Mouse (Mus musculus) layer of hippocampus, postnatal 36 days (tissue): Measurements from ENCODE around the gene Hcar1. TPM values are rescaled to one million over a fixed set of nuclear protein-coding genes. Genes with fewer than 3 reads are reported as not detected.

Experiments
- DNase-seq, 2 experiments: peaks; one replicate each; pipeline ENCODE4 v3.0.0; 2022
- total RNA-seq, 2 experiments: library from RNA; stranded (reverse); gene quantifications; 2 replicates each; pipeline ENCODE4 v1.2.3; 2021

Hcar1 gene
- under 1 TPM; 0.82 to 0.88 TPM for total RNA-seq

- DNase-seq: no peak
Observed at GRCm38 (mm10) chr5:123879928-123880327, at the start of gene Hcar1. Hcar1 (minus strand) TSS chr5:123880020.

- no peak for DNase-seq
Observed at GRCm38 (mm10) chr5:123927118-123927517, 47.3 kb upstream of the Hcar1 start, which contains the start of gene Gm43518. Gm43518 (plus strand) TSS chr5:123927418.

- DNase-seq: no peak
Observed at GRCm38 (mm10) chr5:123922112-123922511, 42.3 kb upstream of the Hcar1 start.

GRCm38 (mm10) chr5:123914852-123915251, 35.0 kb upstream of the Hcar1 start:
- no peak for DNase-seq

GRCm38 (mm10) chr5:123907631-123907977, 27.8 kb upstream of the Hcar1 start:
- no peak for DNase-seq

GRCm38 (mm10) chr5:123906976-123907630, 27.3 kb upstream of the Hcar1 start, which contains the start of gene Denr:
Denr (plus strand) TSS chr5:123907175.
- DNase-seq: peak; percentile 98 to 99

GRCm38 (mm10) chr5:123906146-123906975, 26.5 kb upstream of the Hcar1 start:
- no peak for DNase-seq

- no peak for DNase-seq
Observed at GRCm38 (mm10) chr5:123904059-123904672, 24.3 kb upstream of the Hcar1 start.

GRCm38 (mm10) chr5:123897352-123897751, 17.5 kb upstream of the Hcar1 start:
- no peak for DNase-seq

- no peak for DNase-seq
Observed at GRCm38 (mm10) chr5:123896395-123896794, 16.6 kb upstream of the Hcar1 start.

GRCm38 (mm10) chr5:123893520-123893919, 13.7 kb upstream of the Hcar1 start:
- DNase-seq: no peak

- DNase-seq: peak in 1 of 2 experiments; percentile 24
Observed at GRCm38 (mm10) chr5:123891669-123892068, 11.8 kb upstream of the Hcar1 start.

GRCm38 (mm10) chr5:123890987-123891386, 11.2 kb upstream of the Hcar1 start:
- no peak for DNase-seq

GRCm38 (mm10) chr5:123890312-123890711, 10.5 kb upstream of the Hcar1 start:
- no peak for DNase-seq

- DNase-seq: no peak
Observed at GRCm38 (mm10) chr5:123886365-123886764, 6.5 kb upstream of the Hcar1 start.

- DNase-seq: no peak
Observed at GRCm38 (mm10) chr5:123884332-123884731, 4.5 kb upstream of the Hcar1 start.

GRCm38 (mm10) chr5:123883891-123884290, 4.1 kb upstream of the Hcar1 start:
- DNase-seq: no peak

- DNase-seq: no peak
Observed at GRCm38 (mm10) chr5:123880778-123881177, 958 bp upstream of the Hcar1 start.

GRCm38 (mm10) chr5:123878056-123878455, 1.8 kb downstream of the Hcar1 start:
- no peak for DNase-seq

- DNase-seq: no peak
Observed at GRCm38 (mm10) chr5:123874177-123874576, 5.6 kb downstream of the Hcar1 start.

GRCm38 (mm10) chr5:123869615-123870014, 10.2 kb downstream of the Hcar1 start:
- no peak for DNase-seq

GRCm38 (mm10) chr5:123866457-123866856, 13.4 kb downstream of the Hcar1 start:
- no peak for DNase-seq

- DNase-seq: no peak
Observed at GRCm38 (mm10) chr5:123865365-123865764, 14.5 kb downstream of the Hcar1 start, which contains the start of gene Hcar2. Hcar2 (minus strand) TSS chr5:123865499.
